Mouse (Mus musculus) cerebellum, postnatal 36 days (tissue): ENCODE data around the gene Vac14.

Source experiments
- DNase-seq, 2 experiments: peaks; one replicate each; pipeline ENCODE4 v3.0.0; 2021 to 2022; ENCODE audit warnings: mixed read lengths in 2 of 2

Vac14 gene

GRCm38 (mm10) chr8:110694226-110694625 is 75.8 kb downstream of the Vac14 start:
- DNase-seq = no peak

GRCm38 (mm10) chr8:110694826-110695225 is 76.4 kb downstream of the Vac14 start:
- DNase-seq = peak in 1 of 2 experiments; percentile 48

- DNase-seq = peak; percentile 57 to 60
Measured at GRCm38 (mm10) chr8:110695431-110695830, 77.0 kb downstream of the Vac14 start.

- no peak for DNase-seq
Measured at GRCm38 (mm10) chr8:110696051-110696450, 77.7 kb downstream of the Vac14 start.

GRCm38 (mm10) chr8:110697571-110697970 is 79.2 kb downstream of the Vac14 start:
- no peak for DNase-seq

- DNase-seq = no peak
Measured at GRCm38 (mm10) chr8:110698098-110698497, 79.7 kb downstream of the Vac14 start.

- no peak for DNase-seq
Measured at GRCm38 (mm10) chr8:110699501-110699900, 81.1 kb downstream of the Vac14 start.

- DNase-seq = no peak
Measured at GRCm38 (mm10) chr8:110700561-110700960, 82.2 kb downstream of the Vac14 start.

- no peak for DNase-seq
Measured at GRCm38 (mm10) chr8:110702636-110703459, 84.5 kb downstream of the Vac14 start.

- peak; percentile 24 to 39 for DNase-seq
Measured at GRCm38 (mm10) chr8:110703460-110704061, 85.2 kb downstream of the Vac14 start.

- peak in 1 of 2 experiments; percentile 9 for DNase-seq
Measured at GRCm38 (mm10) chr8:110704103-110704502, 85.7 kb downstream of the Vac14 start.

GRCm38 (mm10) chr8:110705391-110706287 is 87.3 kb downstream of the Vac14 start:
- DNase-seq = peak; percentile 87 to 90

- peak; percentile 21 to 27 for DNase-seq
Measured at GRCm38 (mm10) chr8:110706288-110706870, 88.0 kb downstream of the Vac14 start.

GRCm38 (mm10) chr8:110708429-110708828 is 90.0 kb downstream of the Vac14 start:
- peak in 1 of 2 experiments; percentile 17 for DNase-seq

- peak in 1 of 2 experiments; percentile 6 for DNase-seq
Measured at GRCm38 (mm10) chr8:110710593-110710992, 92.2 kb downstream of the Vac14 start.

- peak in 1 of 2 experiments; percentile 9 for DNase-seq
Measured at GRCm38 (mm10) chr8:110711271-110711934, 93.0 kb downstream of the Vac14 start.

- DNase-seq = peak in 1 of 2 experiments; percentile 36
Measured at GRCm38 (mm10) chr8:110713073-110713472, 94.7 kb downstream of the Vac14 start.

- DNase-seq = peak in 1 of 2 experiments; percentile 9
Measured at GRCm38 (mm10) chr8:110714827-110715519, 96.6 kb downstream of the Vac14 start.

- peak; percentile 56 to 73 for DNase-seq
Measured at GRCm38 (mm10) chr8:110716075-110716474, 97.7 kb downstream of the Vac14 start.

GRCm38 (mm10) chr8:110717131-110717530 is 98.7 kb downstream of the Vac14 start:
- no peak for DNase-seq
